Mouse (Mus musculus) small intestine, adult 10 weeks (tissue): Measurements from ENCODE around the gene Fam205a1. TPM values are rescaled to one million over a fixed set of nuclear protein-coding genes. Genes with fewer than 3 reads are reported as not detected.

Source experiments
- polyA plus RNA-seq: library from polyadenylated mRNA; stranded (reverse); fragments of 350-450 nt; fragmentation: Illumina TruSeq; extraction: RNeasy Lipid Tissue Mini Kit (QIAGEN cat#74804); gene quantifications from one replicate; pipeline ENCODE4 v1.2.3, GENCODE M21; 2014; ENCODE audit warnings: low replicate concordance

The Fam205a1 gene
- polyA plus RNA-seq, result not detected

DNA sequence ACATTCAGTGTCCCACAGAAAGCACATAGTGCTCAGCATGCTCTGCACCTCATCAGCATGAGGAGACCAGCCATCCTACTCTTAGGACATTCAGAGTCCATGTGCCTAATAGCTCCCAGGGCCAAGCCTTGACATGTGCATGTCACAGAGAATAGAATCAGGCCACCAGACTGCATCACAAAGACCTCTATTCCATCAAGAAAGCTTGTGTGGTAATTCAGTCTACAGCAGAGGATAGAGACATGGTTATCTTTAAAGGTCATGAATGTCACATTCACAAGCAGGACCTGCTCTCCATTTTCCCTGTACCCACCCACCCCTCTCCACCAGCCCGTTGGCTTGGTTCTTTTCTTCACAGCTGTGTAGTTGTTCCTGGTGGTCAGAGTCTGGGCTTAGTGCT lies at the start of gene Fam205a1:
Gene Fam205a1, minus strand, starts transcription at position 101 of the 400 bp plus-strand sequence.

DNA sequence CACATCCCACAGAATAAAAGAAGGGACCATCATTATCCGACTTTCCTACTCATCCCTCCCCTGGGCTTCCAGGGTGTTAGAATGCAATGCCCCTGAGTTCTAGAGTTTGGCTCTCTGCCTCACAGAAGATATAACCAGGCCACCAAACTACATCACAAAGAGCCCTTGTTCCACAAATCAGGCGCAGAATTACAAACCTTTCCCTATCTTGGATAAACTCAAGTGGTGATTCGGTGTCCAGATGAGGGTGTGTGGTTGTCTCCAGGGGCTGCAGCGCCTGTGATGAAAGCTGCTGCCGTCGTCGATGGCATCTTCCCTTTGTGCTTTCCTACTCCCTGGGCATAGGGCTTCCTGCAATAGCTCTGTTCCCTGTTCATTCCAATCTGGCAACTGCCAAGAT lies 20.4 kb upstream of the Fam205a1 start, which contains the start of gene Fam205c:
Gene Fam205c, minus strand, starts transcription at position 101 of the 400 bp plus-strand sequence.

DNA sequence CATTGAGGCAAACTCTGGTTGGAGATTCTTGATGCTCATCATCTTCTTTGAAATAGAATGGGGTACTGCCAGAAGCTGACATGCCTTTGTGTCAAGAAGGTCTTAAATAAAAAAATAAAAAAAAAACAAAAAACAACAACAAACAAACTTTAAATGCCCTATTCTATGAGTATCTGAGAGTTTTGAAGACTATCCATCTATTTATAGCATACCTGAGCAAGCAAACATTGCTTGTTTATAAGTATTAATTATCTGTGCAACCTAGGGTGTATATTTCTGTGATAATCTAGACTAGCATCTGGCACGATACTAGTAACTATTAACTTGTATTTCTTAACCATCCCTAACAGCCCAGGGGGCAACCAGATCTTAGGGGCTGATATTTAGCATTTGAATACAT lies 3.0 kb upstream of the Fam205a1 start, which contains the start of gene Gm12394:
Gene Gm12394, minus strand, starts transcription at position 101 of the 400 bp plus-strand sequence.

Other genes with a start within 250 kb of the Fam205a1 start
- not detected for gene Gm10591, start 241.7 kb downstream of the Fam205a1 start, polyA plus RNA-seq
- not detected for gene Gm2564, start 224.2 kb downstream of the Fam205a1 start, polyA plus RNA-seq
- not detected for gene Ccl27b, start 198.6 kb downstream of the Fam205a1 start, polyA plus RNA-seq
- gene Il11ra2, start 192.0 kb downstream of the Fam205a1 start, polyA plus RNA-seq, result not detected
- gene 4930578G10Rik, start 118.3 kb downstream of the Fam205a1 start, polyA plus RNA-seq, result not detected
- gene Ccl19, start 97.3 kb downstream of the Fam205a1 start, polyA plus RNA-seq, result not detected
- not detected for gene Ccl21a, start 79.9 kb downstream of the Fam205a1 start, polyA plus RNA-seq
- not detected for gene Gm12394, start 2.9 kb upstream of the Fam205a1 start, polyA plus RNA-seq
- 0.26 TPM for gene Fam205c, start 20.3 kb upstream of the Fam205a1 start, polyA plus RNA-seq
- 0.22 TPM for gene Phf24, start 62.8 kb upstream of the Fam205a1 start, polyA plus RNA-seq
- gene Dnajb5, start 95.9 kb upstream of the Fam205a1 start, polyA plus RNA-seq, result 0.48 TPM
- gene 1700022I11Rik, start 115.7 kb upstream of the Fam205a1 start, polyA plus RNA-seq, result not detected
- 100 TPM for gene Vcp, start 146.6 kb upstream of the Fam205a1 start, polyA plus RNA-seq
- 4.8 TPM for gene Fancg, start 156.6 kb upstream of the Fam205a1 start, polyA plus RNA-seq
- 1.2 TPM for gene Pigo, start 171.9 kb upstream of the Fam205a1 start, polyA plus RNA-seq
- 8.4 TPM for gene Stoml2, start 177.8 kb upstream of the Fam205a1 start, polyA plus RNA-seq
- 4.2 TPM for gene Fam214b, start 192.3 kb upstream of the Fam205a1 start, polyA plus RNA-seq
- gene Unc13b, start 205.1 kb upstream of the Fam205a1 start, polyA plus RNA-seq, result 6.9 TPM